7 mouse cellular contexts compared by ENCODE assay signal in genomic region chr17:13681686-13682085, GRCm38 (mm10).
DNase-seq lines count a peak whose midpoint lies in the region; ATAC-seq and TF ChIP-seq lines count a peak whose summit lies in the region.

No protein-coding gene starts in this region.

- DNase-seq in kidney, postnatal 0 days (ENCODE audit: low spot score) = no peak
- no peak for DNase-seq in kidney, postnatal 14 days
- DNase-seq in adrenal gland, adult 18-20 months (ENCODE audit: low spot score in 2 of 2) = no peak
- DNase-seq in ovary, postnatal 14 days (ENCODE audit: low spot score) = no peak

- H3K36me3 ChIP-seq in kidney, postnatal 0 days (ENCODE audit: insufficient read depth, low read length) = no peaks in the 10 kb centered on the region
- no peaks in the 10 kb centered on the region for H3K36me3 ChIP-seq in E14TG2a.4 (ENCODE audit: insufficient read depth, low read length)
- no peaks in the 10 kb centered on the region for H3K36me3 ChIP-seq in midbrain, embryonic 16.5 days (ENCODE audit: control insufficient read depth, insufficient read depth, low read length)

- ATAC-seq in kidney, postnatal 0 days (replicated peaks; ENCODE audit: low FRiP score, low read depth) = 0 out of 2 replicates have a peak, but pooled peaks have one; percentile 15
- no peak for ATAC-seq in midbrain, embryonic 16.5 days

- no peaks in the 10 kb centered on the region for H3K9me3 ChIP-seq in kidney, postnatal 0 days (replicated peaks; ENCODE audit: low read length)
- peaks cover 13% of the 10 kb centered on the region for H3K9me3 ChIP-seq in E14TG2a.4 (ENCODE audit: low read length)
- no peaks in the 10 kb centered on the region for H3K9me3 ChIP-seq in midbrain, embryonic 16.5 days (replicated peaks; ENCODE audit: control insufficient read depth, low read length, poor library complexity, severe bottlenecking)

- H3K4me1 ChIP-seq in kidney, postnatal 0 days (replicated peaks; ENCODE audit: insufficient read depth, low read length) = peaks cover 7% of the 10 kb centered on the region; the same call in 1 of the 2 replicates
- H3K4me1 ChIP-seq in E14TG2a.4 (replicated peaks; ENCODE audit: low read depth, low read length) = peaks cover 67% of the 10 kb centered on the region
- peaks cover 37% of the 10 kb centered on the region for H3K4me1 ChIP-seq in bone marrow macrophage, adult 2 months (ENCODE audit: control insufficient read depth, insufficient read depth, low read length)
- H3K4me1 ChIP-seq in midbrain, embryonic 16.5 days (ENCODE audit: control insufficient read depth, insufficient read depth, low read length) = peaks cover 10% of the 10 kb centered on the region

- TF ChIP-seq CTCF in kidney, postnatal 0 days (IDR thresholded peaks at IDR 0.05; ENCODE audit: low read depth) = peak; percentile 55
- peak; percentile 63 for TF ChIP-seq CTCF in E14TG2a.4 (conservative IDR thresholded peaks at IDR 0.05; ENCODE audit: low read length)
- TF ChIP-seq CTCF in bone marrow macrophage, adult 2 months (IDR thresholded peaks at IDR 0.05; ENCODE audit: low read depth, low read length) = peak; percentile 40; the same call in 1 of the 2 replicates

- no peak overlapping the region for H3K4me3 ChIP-seq in kidney, postnatal 0 days (replicated peaks; ENCODE audit: low read depth, low read length)
- peak overlapping the region; percentile 87 for H3K4me3 ChIP-seq in E14TG2a.4 (replicated peaks; ENCODE audit: low read length)
- peak overlapping the region; percentile 64 for H3K4me3 ChIP-seq in bone marrow macrophage, adult 2 months (ENCODE audit: insufficient read depth, low read length)
- H3K4me3 ChIP-seq in midbrain, embryonic 16.5 days (ENCODE audit: low read depth, low read length) = no peak overlapping the region

- no peaks in the 10 kb centered on the region for H3K27me3 ChIP-seq in kidney, postnatal 0 days (ENCODE audit: insufficient read depth, low read length)
- H3K27me3 ChIP-seq in E14TG2a.4 (ENCODE audit: insufficient read depth, low read length) = no peaks in the 10 kb centered on the region
- no peaks in the 10 kb centered on the region for H3K27me3 ChIP-seq in midbrain, embryonic 16.5 days (ENCODE audit: control insufficient read depth, insufficient read depth, low read depth, low read length)

- H3K4me2 ChIP-seq in kidney, postnatal 0 days (ENCODE audit: low read length) = 0 out of 2 replicates have a peak overlapping the region, but pooled peaks have one; percentile 41
- 0 out of 2 replicates have a peak overlapping the region, but pooled peaks have one; percentile 4 for H3K4me2 ChIP-seq in midbrain, embryonic 16.5 days (ENCODE audit: low read length)

- WGBS in kidney, postnatal 0 days = 94% methylated on average over 5 of the region's 6 CpGs
- WGBS in midbrain, embryonic 16.5 days = 90% methylated on average over 5 of the region's 6 CpGs

- H3K27ac ChIP-seq in kidney, postnatal 0 days = no peak overlapping the region
- H3K27ac ChIP-seq in bone marrow macrophage, adult 2 months (ENCODE audit: insufficient read depth, low read depth, low read length) = no peak overlapping the region
- H3K27ac ChIP-seq in midbrain, embryonic 16.5 days (ENCODE audit: low read length) = no peak overlapping the region

- no peak for TF ChIP-seq POLR2A in bone marrow macrophage, adult 2 months (IDR thresholded peaks at IDR 0.05; ENCODE audit: borderline replicate concordance, low read depth, low read length)

- H3K9ac ChIP-seq in kidney, postnatal 0 days (ENCODE audit: low read depth, low read length) = no peak overlapping the region
- no peak overlapping the region; the same call in 1 of the 2 replicates for H3K9ac ChIP-seq in midbrain, embryonic 16.5 days (ENCODE audit: low read depth, low read length)

Comparison
In these comparisons a context has a peak if more than half of its experiments do, and no peak if none do; other contexts are left out.
1. H3K4me3 ChIP-seq: peak in E14TG2a.4 (single experiment) and bone marrow macrophage, adult 2 months (single experiment); none in kidney, postnatal 0 days (single experiment) and midbrain, embryonic 16.5 days (single experiment).
2. Peak in every context shown above with its lines, with median percentiles within 50 percentile points of each other: CTCF ChIP-seq.